Mouse (Mus musculus) stomach, postnatal 0 days (tissue): ENCODE data around the gene Foxa3. TPM values are rescaled to one million over a fixed set of nuclear protein-coding genes. Genes with fewer than 3 reads are reported as not detected.

Experiments
- ATAC-seq: fragments of 200-750 bp; cut with Nextera tagmentation; 2 replicates; pipeline ENCODE4 v1.8.0; 2017; ENCODE audit not compliant: low FRiP score, low TSS enrichment
- DNase-seq: peaks from one replicate; pipeline ENCODE4 v3.0.0-alpha.2; 2016; ENCODE audit warnings: low spot score
- H3K27ac ChIP-seq: fragments of 300-500 bp; sonication (generic); replicated peaks from 2 replicates; pipeline ENCODE4 v1.5.1; 2014; ENCODE audit warnings: mild to moderate bottlenecking, control low read depth
- H3K27me3 ChIP-seq: fragments of 300-500 bp; sonication (generic); 2 replicates; pipeline ENCODE4 v1.6.1; 2014; ENCODE audit warnings: low read length; ENCODE audit not compliant: control insufficient read depth, insufficient read depth
- H3K36me3 ChIP-seq: fragments of 300-500 bp; sonication (generic); 2 replicates; pipeline ENCODE4 v1.6.1; 2014; ENCODE audit warnings: low read length, mixed read lengths; ENCODE audit not compliant: control insufficient read depth, insufficient read depth
- H3K4me1 ChIP-seq: fragments of 300-500 bp; sonication (generic); replicated peaks from 2 replicates; pipeline ENCODE4 v1.6.1; 2014; ENCODE audit warnings: antibody characterized with exemption; ENCODE audit not compliant: control insufficient read depth, insufficient read depth
- H3K4me2 ChIP-seq: fragments of 300-500 bp; sonication (generic); replicated peaks from 2 replicates; pipeline ENCODE4 v1.6.1; 2014; ENCODE audit warnings: low read depth, mild to moderate bottlenecking, control low read depth, moderate library complexity
- H3K4me3 ChIP-seq: fragments of 300-500 bp; sonication (generic); 2 replicates; pipeline ENCODE4 v1.5.1; 2014; ENCODE audit warnings: low read depth, low read length, control low read depth
- H3K9ac ChIP-seq: fragments of 300-500 bp; sonication (generic); 2 replicates; pipeline ENCODE4 v1.6.1; 2014; ENCODE audit warnings: mild to moderate bottlenecking, low read length, control low read depth, mixed read lengths
- H3K9me3 ChIP-seq: fragments of 300-500 bp; sonication (generic); 2 replicates; pipeline ENCODE4 v1.6.1; 2016; ENCODE audit warnings: low read length; ENCODE audit not compliant: control insufficient read depth
- CTCF ChIP-seq: IDR thresholded peaks from 2 replicates; pipeline ENCODE4 v1.5.1; 2016; ENCODE audit warnings: antibody characterized with exemption, low read depth, mild to moderate bottlenecking, moderate library complexity
- EP300 ChIP-seq: optimal IDR thresholded peaks from 2 replicates; pipeline ENCODE3; 2016; ENCODE audit warnings: antibody characterized with exemption
- WGBS: fragments of 180-500 bp; shearing (Covaris S2); extraction: QIAGEN DNeasy Blood & Tissue Kit; methylation state at CpG from one replicate; pipeline ENCODE4 v1.1.7; 2014; 5-methylcytosine and 5-hydroxymethylcytosine counted together
- polyA plus RNA-seq: library from polyadenylated mRNA; unstranded; fragments of >200 nt; fragmentation: Nextera tagmentation; extraction: Ambion mirVana; gene quantifications from 2 replicates; pipeline ENCODE4 v1.2.1, GENCODE M21; 2015

Foxa3 gene
- polyA plus RNA-seq, 1 experiment from 2014 or later: 39.2 TPM

DNA sequence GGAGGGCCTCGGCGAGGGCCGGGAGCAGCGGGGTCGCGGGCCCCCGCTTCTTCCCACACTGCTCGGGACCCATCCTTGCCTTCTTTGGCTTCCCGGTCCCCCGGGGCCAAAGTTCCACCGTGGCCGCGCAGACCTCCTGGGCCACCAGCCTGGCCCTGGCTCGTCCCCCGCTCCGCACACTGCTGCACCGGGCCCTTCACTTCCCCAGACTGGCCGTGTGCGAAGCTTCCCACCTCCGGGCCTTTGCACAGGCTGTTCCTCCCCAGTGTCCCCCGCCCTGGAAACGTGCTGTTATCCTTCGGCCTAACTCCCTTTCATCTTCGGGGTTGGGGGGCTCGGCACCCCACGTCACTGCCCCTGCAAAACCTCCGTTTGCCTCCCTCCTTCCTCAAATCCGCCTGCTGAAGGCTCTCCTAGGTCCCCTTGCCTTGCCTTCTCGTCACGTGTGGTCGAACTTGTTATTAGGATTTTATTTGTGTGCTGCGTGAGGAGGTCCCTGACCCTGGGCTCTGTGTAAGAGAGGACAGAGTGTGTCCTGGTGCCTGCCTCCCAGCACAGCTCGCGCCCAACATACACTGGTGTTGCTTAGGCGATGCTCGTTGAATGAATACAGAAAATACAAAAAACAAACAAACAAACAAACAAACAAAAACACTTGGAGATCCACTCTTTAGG is 1.4 kb upstream of the Foxa3 start:
- Histone ChIP-seq H3K4me3 (peak overlapping the region; percentile 97), H3K27me3 (0 out of 2 replicates have a peak, but pooled peaks cover 7% of the 10 kb centered on the region), H3K27ac (peak overlapping the region; percentile 73), H3K9me3 (no peaks in the 10 kb centered on the region), H3K9ac (peak overlapping the region; percentile 88), H3K36me3 (peaks cover 8% of the 10 kb centered on the region), H3K4me2 (peak overlapping the region; percentile 92), H3K4me1 (no peaks in the 10 kb centered on the region)
- TF ChIP-seq EP300 (no peak), CTCF (no peak)
- ATAC-seq: peak; percentile 50
- DNase-seq: peak; percentile 51
- WGBS: 1% methylated on average over 28 of the region's 36 CpGs

DNA sequence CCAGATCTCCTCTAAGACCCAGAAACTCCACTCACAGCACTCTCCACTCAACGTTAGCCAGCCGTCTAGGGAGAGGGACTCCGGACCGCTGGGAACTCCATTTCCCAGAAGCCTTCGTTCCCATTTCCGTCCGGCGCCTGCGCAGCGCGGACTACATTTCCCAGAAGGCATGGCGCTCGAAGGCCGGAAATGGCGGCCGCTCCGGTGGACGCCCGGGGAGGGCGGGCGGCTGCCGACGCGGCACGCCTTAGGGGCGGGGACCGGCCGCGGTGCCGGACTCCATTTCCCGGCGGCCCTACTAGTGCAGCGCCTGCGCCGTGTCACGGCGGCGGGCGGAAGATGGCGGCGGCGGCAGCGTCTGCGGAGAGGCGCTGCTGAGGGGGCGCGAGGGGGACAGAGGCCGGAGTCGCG is 763 bp upstream of the Foxa3 start, which contains the start of gene Sympk:
Gene Sympk, plus strand, starts transcription at position 282 of the 411 bp plus-strand sequence.
- ATAC-seq: peak; percentile 93
- WGBS: under 1% methylated on average over 50 of the region's 50 CpGs
- H3K27ac ChIP-seq: peak within 1 kb of the TSS; percentile 73

DNA sequence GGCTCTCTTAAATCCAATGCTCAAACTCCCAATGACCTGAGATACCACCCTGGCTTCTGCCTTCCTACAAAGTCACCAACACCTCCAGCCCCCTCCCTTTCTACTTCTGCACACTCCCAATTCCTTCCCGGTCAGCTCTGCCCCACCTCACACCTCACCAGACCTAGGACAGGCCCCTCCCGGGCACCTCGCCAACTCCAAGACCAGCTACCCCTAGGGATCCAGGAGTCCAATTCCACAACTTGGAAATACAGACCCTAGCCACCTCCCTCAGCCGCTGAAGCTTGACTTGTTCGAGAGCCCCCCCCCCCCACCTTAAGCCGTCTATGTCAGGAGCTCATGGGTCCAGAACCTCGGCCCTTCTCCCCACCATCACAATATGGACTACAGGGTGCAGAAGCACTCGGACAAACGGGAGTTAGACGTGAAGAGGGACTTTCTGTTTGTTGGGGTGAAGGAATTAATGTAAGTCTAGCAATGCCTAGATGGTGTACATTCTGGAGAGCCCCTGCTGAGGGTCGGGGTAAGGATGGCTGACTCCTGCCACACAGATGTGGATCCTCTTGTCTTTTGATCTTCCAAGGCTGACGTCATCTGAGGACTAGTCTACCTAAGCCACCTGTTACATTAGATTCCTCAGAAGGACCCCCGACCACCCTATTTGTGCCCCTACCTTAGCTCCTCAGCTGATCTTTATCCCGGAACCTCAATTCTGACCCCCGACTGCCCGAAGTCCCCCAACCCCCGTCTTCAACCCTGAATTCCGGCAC is 964 bp downstream of the Foxa3 start:
- H3K4me1 ChIP-seq: no peaks in the 10 kb centered on the region
- H3K9me3 ChIP-seq: no peaks in the 10 kb centered on the region
- ATAC-seq (no peak), DNase-seq (peak; percentile 67)
- H3K27me3 ChIP-seq: 0 out of 2 replicates have a peak, but pooled peaks cover 7% of the 10 kb centered on the region
- H3K36me3 ChIP-seq: no peaks in the 10 kb centered on the region
- TF ChIP-seq EP300: no peak
- TF ChIP-seq CTCF: no peak
- peak overlapping the region; percentile 45 for H3K4me2 ChIP-seq
- peak overlapping the region; percentile 48 for H3K9ac ChIP-seq
- peak overlapping the region; percentile 70 for H3K27ac ChIP-seq
- WGBS: 39% methylated on average over 18 of the region's 18 CpGs
- peak overlapping the region; percentile 42 for H3K4me3 ChIP-seq

More for the DNA sequence above, 763 bp upstream of the Foxa3 start, which contains the start of gene Sympk:
- Histone ChIP-seq H3K9ac (peak within 1 kb of the TSS; percentile 88), H3K4me3 (peak within 1 kb of the TSS; percentile 97), H3K4me1 (no peaks in the 10 kb centered on the region), H3K9me3 (no peaks in the 10 kb centered on the region), H3K4me2 (peak within 1 kb of the TSS; percentile 92), H3K27me3 (0 out of 2 replicates have a peak, but pooled peaks cover 7% of the 10 kb centered on the region), H3K36me3 (peaks cover 1% of the 10 kb centered on the region)
- peak; percentile 96 for DNase-seq
- TF ChIP-seq EP300: no peak
- TF ChIP-seq CTCF: no peak

DNA sequence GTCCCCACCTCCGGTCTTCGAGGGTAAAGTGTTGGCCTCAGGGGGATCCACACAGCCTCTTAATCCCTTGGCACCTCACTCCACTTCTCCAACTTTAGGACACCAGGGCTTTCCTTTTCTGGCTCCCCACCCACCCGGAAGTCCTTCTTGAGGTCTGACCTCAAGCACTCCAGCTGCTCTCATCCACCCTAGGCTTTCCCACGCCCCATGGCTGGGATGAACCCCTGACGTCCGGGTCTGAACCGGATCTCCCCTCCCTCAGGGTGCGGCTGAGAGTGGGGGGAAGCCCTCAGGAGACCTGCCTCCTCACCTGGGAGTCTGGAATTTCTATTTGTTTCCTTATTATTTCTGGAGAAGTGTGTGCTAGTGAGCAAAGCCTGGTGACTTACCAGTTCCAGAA is 2.3 kb downstream of the Foxa3 start:
- TF ChIP-seq EP300 (no peak), CTCF (no peak)

DNA sequence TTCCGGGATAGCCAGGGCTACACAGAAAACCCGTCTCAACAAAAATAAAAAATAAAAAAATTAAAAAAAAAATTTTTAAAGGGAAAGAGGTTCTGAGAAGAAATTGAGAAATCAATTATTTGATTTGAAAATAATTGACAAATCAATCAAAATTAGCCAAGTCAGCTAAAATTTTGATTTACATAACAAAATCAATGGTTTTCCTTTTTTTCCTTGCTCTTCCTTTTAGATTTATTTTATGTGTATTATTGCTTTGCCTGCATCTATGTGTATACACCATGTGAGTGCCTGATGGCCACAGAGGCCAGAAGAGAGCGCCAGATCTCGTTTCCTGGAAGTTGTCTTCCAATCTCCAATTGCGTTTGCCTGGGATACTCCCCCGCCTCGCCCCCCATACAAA is 5.4 kb downstream of the Foxa3 start:
- H3K27ac ChIP-seq: no peak overlapping the region
- H3K36me3 ChIP-seq: no peaks in the 10 kb centered on the region
- DNase-seq (no peak), ATAC-seq (no peak)
- TF ChIP-seq CTCF: no peak
- TF ChIP-seq EP300: no peak
- no peak overlapping the region for H3K4me2 ChIP-seq
- no peaks in the 10 kb centered on the region for H3K4me1 ChIP-seq
- H3K4me3 ChIP-seq: no peak overlapping the region
- no peaks in the 10 kb centered on the region for H3K27me3 ChIP-seq
- H3K9me3 ChIP-seq: no peaks in the 10 kb centered on the region
- no peak overlapping the region for H3K9ac ChIP-seq
- 87% methylated on average over 7 of the region's 7 CpGs for WGBS

More for the DNA sequence above, 2.3 kb downstream of the Foxa3 start:
- no peaks in the 10 kb centered on the region for H3K4me1 ChIP-seq
- ATAC-seq (no peak), DNase-seq (no peak)
- 13% methylated on average over 8 of the region's 8 CpGs for WGBS
- no peak overlapping the region for H3K9ac ChIP-seq
- no peaks in the 10 kb centered on the region for H3K36me3 ChIP-seq
- peak overlapping the region; percentile 45 for H3K4me2 ChIP-seq
- H3K4me3 ChIP-seq: no peak overlapping the region; the same call in 1 of the 2 replicates
- 0 out of 2 replicates have a peak overlapping the region, but pooled peaks have one; percentile 18 for H3K27ac ChIP-seq
- H3K27me3 ChIP-seq: 0 out of 2 replicates have a peak, but pooled peaks cover 7% of the 10 kb centered on the region
- H3K9me3 ChIP-seq: no peaks in the 10 kb centered on the region
